Mouse (Mus musculus) intestine, embryonic 15.5 days (tissue): ENCODE results near the gene Igsf11. TPM values are rescaled to one million over a fixed set of nuclear protein-coding genes. Genes with fewer than 3 reads are reported as not detected.

ENCODE experiments used
- ATAC-seq: fragments of 200-750 bp; cut with Nextera tagmentation; 2 replicates; pipeline ENCODE4 v1.8.0; 2017; ENCODE audit warnings: moderate TSS enrichment, moderate library complexity
- H3K27ac ChIP-seq: fragments of 300-500 bp; sonication (generic); 2 replicates; pipeline ENCODE4 v1.5.1; 2015; ENCODE audit warnings: mild to moderate bottlenecking, inconsistent platforms
- H3K27me3 ChIP-seq: fragments of 300-500 bp; sonication (generic); replicated peaks from 2 replicates; pipeline ENCODE4 v1.6.1; 2015; ENCODE audit warnings: inconsistent platforms
- H3K36me3 ChIP-seq: fragments of 300-500 bp; sonication (generic); 2 replicates; pipeline ENCODE4 v1.6.1; 2015; ENCODE audit warnings: inconsistent platforms
- H3K4me1 ChIP-seq: fragments of 300-500 bp; sonication (generic); replicated peaks from 2 replicates; pipeline ENCODE4 v1.6.1; 2015; ENCODE audit warnings: inconsistent platforms
- H3K4me2 ChIP-seq: fragments of 300-500 bp; sonication (generic); replicated peaks from 2 replicates; pipeline ENCODE4 v1.6.1; 2015; ENCODE audit warnings: mild to moderate bottlenecking, inconsistent platforms
- H3K4me3 ChIP-seq: fragments of 300-500 bp; sonication (generic); replicated peaks from 2 replicates; pipeline ENCODE4 v1.5.1; 2015; ENCODE audit warnings: inconsistent platforms
- H3K9ac ChIP-seq: fragments of 300-500 bp; sonication (generic); 2 replicates; pipeline ENCODE4 v1.6.1; 2015; ENCODE audit warnings: inconsistent platforms
- H3K9me3 ChIP-seq: fragments of 300-500 bp; sonication (generic); 2 replicates; pipeline ENCODE4 v1.6.1; 2016; ENCODE audit warnings: inconsistent platforms
- WGBS: fragments of 180-500 bp; shearing (Covaris S2); methylation state at CpG from one replicate; pipeline ENCODE4 v1.1.7; 2015; 5-methylcytosine and 5-hydroxymethylcytosine counted together
- polyA plus RNA-seq: library from polyadenylated mRNA; unstranded; fragments of >200 nt; fragmentation: Nextera tagmentation; extraction: Ambion mirVana; gene quantifications from 2 replicates; pipeline ENCODE4 v1.2.1, GENCODE M21; 2015

The Igsf11 gene
- polyA plus RNA-seq, 1 experiment from 2014 or later, result 1.7 TPM

DNA sequence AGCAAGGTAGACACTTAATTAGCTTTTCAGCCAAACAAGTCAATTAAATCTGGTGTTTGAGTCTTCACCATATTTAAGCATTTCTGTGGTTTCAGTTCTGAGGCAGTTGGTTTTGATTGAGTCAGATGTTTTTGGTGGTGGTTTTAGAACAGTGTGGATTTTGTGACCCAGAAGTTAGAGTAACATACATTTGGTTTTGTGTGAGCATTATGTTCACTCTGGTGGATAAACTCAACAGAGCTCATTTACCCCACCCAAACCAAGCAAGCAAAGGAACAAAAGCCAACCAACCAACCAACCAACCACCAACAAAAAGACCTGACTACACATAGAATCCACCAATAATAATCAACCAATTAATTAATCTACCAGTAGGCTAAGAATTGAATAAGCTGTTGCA, 106.8 kb downstream of the Igsf11 start:
- H3K9ac ChIP-seq, result no peak overlapping the region
- H3K9me3 ChIP-seq, result no peaks in the 10 kb centered on the region
- no peaks in the 10 kb centered on the region for H3K36me3 ChIP-seq
- H3K4me3 ChIP-seq, result no peak overlapping the region
- no peak for ATAC-seq
- H3K27me3 ChIP-seq, result no peaks in the 10 kb centered on the region
- H3K4me2 ChIP-seq, result no peak overlapping the region
- no peaks in the 10 kb centered on the region for H3K4me1 ChIP-seq
- H3K27ac ChIP-seq, result no peak overlapping the region

DNA sequence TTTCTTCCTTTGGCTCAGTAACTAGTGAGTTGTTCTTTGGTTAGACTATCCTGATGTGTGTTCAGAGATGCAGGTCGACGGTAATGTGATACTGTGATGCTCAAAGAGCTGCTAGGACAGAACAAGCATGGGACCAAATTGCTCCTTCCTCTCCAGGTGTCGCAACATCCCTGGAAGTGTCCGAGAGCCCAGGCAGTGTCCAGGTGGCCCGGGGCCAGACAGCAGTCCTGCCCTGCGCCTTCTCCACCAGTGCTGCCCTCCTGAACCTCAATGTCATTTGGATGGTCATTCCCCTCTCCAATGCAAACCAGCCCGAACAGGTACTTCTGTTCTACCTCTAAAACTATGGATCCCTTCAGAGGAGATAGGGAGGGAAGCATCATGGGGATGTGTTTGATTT, 114.5 kb downstream of the Igsf11 start:
- no peaks in the 10 kb centered on the region for H3K9me3 ChIP-seq
- H3K36me3 ChIP-seq, result no peaks in the 10 kb centered on the region
- ATAC-seq, result no peak
- H3K4me1 ChIP-seq, result no peaks in the 10 kb centered on the region
- WGBS, result 81% methylated on average over 7 of the region's 7 CpGs
- no peak overlapping the region for H3K4me2 ChIP-seq
- H3K4me3 ChIP-seq, result no peak overlapping the region
- H3K27me3 ChIP-seq, result no peaks in the 10 kb centered on the region
- no peak overlapping the region for H3K9ac ChIP-seq
- H3K27ac ChIP-seq, result no peak overlapping the region

DNA sequence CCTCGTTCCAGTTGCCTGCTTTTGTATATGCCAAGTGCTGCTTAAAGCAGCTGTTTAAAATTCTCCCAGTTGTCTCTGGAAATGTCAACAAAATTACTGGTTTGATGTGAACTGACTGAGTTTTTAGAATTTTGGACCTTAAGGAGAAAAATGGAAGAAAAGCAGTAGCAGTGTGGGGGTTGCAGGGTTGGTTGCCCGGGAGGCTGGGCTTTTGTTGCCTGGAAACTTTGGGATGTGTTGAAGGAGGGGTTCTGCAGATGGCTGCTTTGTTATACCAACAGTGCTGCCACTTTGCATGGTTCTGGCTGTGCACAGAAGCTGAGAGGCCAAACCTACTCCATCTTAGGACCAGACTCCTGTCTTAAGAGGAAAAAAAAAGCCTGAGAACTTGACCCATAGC, 127.0 kb downstream of the Igsf11 start:
- Histone ChIP-seq H3K4me2 (no peak overlapping the region), H3K9me3 (no peaks in the 10 kb centered on the region), H3K4me3 (no peak overlapping the region), H3K36me3 (no peaks in the 10 kb centered on the region), H3K27ac (no peak overlapping the region), H3K4me1 (no peaks in the 10 kb centered on the region), H3K9ac (no peak overlapping the region), H3K27me3 (no peaks in the 10 kb centered on the region)
- no peak for ATAC-seq
- 53% methylated on average over 2 of the region's 2 CpGs for WGBS

DNA sequence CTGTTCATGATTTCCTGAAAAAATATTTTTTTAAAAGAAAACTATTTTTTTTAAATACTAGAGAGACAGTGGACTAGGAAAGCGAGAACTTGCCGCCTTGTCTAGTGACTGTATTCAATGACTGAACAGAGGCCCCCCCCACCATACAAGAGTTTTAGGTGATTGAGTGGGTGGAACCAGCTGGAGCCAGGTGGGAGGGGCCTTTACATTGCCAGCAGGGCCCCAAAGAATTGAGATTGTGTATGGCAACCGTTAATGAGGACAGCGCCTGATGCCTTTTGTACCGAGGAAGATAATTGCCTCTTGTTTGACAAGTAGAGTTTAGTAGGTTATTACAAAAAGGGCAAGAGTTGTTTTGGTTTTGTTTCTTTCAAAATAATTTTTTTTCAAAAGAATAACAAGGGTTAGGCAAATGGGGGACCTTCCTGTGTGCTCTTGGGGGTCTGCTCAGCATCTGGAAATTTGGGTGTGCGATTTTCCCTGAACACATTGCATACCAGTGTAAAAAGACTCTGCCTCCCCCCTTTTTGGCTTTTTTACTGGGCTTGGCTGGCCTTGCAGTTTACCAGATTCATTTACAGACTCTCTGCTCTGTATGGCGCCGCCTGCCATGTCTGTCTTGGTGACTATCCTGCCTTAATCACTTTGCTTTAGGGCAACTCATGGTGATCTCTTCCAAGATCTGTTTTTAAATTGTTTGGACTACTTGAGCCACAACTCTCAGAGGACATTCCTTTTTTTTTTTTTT, 133.7 kb downstream of the Igsf11 start:
- H3K27ac ChIP-seq, result no peak overlapping the region
- no peak for ATAC-seq
- H3K4me3 ChIP-seq, result no peak overlapping the region
- no peak overlapping the region for H3K9ac ChIP-seq
- no peak overlapping the region for H3K4me2 ChIP-seq
- no peaks in the 10 kb centered on the region for H3K36me3 ChIP-seq
- no peaks in the 10 kb centered on the region for H3K4me1 ChIP-seq
- no peaks in the 10 kb centered on the region for H3K27me3 ChIP-seq
- WGBS, result 80% methylated on average over 8 of the region's 8 CpGs
- no peaks in the 10 kb centered on the region for H3K9me3 ChIP-seq

DNA sequence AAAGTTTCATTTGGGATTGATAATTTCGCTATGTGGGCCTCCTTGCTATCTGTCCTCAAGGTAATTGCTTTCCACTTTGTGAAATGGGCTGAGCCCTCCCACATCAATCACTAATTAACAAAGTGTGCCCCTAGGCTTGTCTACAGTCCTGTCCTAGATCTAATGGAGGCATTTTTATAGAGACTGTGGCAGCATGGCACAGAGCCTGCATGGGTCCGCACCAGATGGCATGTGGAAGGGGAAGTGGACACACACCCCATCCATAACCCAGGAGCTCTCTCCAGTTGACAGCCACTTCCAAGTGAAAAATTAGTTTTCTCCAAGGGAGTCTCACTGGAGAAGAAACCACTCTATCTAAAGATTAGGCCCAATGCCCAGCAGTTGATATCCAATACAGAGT, 138.9 kb downstream of the Igsf11 start:
- 75% methylated on average over 2 of the region's 2 CpGs for WGBS
- H3K9me3 ChIP-seq, result no peaks in the 10 kb centered on the region
- H3K27ac ChIP-seq, result no peak overlapping the region
- H3K27me3 ChIP-seq, result no peaks in the 10 kb centered on the region
- no peaks in the 10 kb centered on the region for H3K36me3 ChIP-seq
- H3K4me3 ChIP-seq, result no peak overlapping the region
- no peak overlapping the region for H3K4me2 ChIP-seq
- H3K9ac ChIP-seq, result no peak overlapping the region
- ATAC-seq, result no peak
- H3K4me1 ChIP-seq, result no peaks in the 10 kb centered on the region

DNA sequence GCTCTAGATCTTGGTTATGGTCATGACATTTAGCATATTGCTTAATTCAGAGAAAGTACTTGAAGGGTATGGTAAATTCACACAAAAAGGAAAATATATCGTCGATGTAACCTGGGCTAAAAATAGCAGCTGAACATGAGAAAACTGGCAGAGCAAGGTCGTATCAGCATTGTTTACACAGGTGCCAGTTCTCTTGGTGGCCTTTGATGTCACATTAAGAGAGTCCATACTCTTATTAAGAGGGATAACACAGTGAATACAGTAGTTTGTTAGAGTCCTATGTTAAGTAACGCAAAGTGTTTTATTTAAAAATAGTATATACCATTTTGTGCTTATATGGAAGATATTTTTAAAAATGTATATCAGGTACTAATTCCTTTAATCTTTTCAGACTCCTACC, 144.8 kb downstream of the Igsf11 start:
- H3K27me3 ChIP-seq, result no peaks in the 10 kb centered on the region
- H3K9ac ChIP-seq, result no peak overlapping the region
- no peak overlapping the region for H3K27ac ChIP-seq
- no peak overlapping the region for H3K4me3 ChIP-seq
- WGBS, result 44% methylated on average over 4 of the region's 4 CpGs
- no peaks in the 10 kb centered on the region for H3K4me1 ChIP-seq
- H3K9me3 ChIP-seq, result no peaks in the 10 kb centered on the region
- H3K36me3 ChIP-seq, result no peaks in the 10 kb centered on the region
- no peak overlapping the region for H3K4me2 ChIP-seq
- peak; percentile 81 for ATAC-seq

DNA sequence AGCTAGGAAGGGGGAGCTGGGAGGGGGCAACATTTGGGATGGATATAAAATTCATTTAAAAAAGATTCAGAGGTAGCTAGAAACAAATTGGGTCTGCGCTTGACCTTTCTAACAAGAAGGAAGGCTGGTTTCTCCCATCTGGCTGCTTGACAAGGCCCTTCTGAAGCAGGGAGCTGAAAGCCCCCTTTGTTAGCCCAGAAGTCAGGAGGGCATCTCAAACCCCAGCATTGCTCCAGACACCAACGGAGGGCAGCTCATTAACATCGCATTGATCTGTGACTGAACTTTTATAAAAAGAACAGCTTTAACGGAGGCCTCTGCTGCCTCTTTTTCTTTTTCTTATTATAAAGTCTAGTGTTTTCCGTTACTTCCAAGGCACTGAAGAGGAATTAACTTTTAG, 151.9 kb downstream of the Igsf11 start:
- Histone ChIP-seq H3K27ac (no peak overlapping the region), H3K4me1 (no peaks in the 10 kb centered on the region), H3K4me2 (no peak overlapping the region), H3K9me3 (no peaks in the 10 kb centered on the region), H3K4me3 (no peak overlapping the region), H3K36me3 (no peaks in the 10 kb centered on the region), H3K9ac (no peak overlapping the region), H3K27me3 (no peaks in the 10 kb centered on the region)
- WGBS, result 71% methylated on average over 5 of the region's 5 CpGs
- no peak for ATAC-seq

DNA sequence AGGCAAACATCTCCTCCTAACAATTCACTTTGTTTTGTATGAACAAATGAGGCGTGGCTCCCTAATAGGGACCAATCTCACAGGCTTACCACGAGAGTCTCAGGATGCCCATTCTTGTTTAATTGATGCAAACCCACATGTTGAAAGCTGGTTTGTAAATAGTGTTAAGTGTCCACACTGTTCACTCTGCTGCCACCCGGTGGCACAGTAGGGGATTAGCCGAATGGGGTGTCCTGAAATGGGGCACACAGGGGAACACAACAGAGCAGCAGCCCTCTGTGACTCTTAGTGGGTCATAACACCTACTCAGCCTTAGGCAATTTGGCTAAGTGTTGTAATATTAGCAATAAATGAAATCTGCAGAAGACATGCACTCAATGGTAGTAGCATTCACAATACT, 156.4 kb downstream of the Igsf11 start:
- Histone ChIP-seq H3K4me3 (no peak overlapping the region), H3K4me1 (no peaks in the 10 kb centered on the region), H3K9me3 (no peaks in the 10 kb centered on the region), H3K27me3 (no peaks in the 10 kb centered on the region), H3K9ac (no peak overlapping the region), H3K36me3 (no peaks in the 10 kb centered on the region), H3K27ac (no peak overlapping the region), H3K4me2 (no peak overlapping the region)
- peak; percentile 58; the same call in 1 of the 2 replicates for ATAC-seq
- 9% methylated on average over 4 of the region's 4 CpGs for WGBS

DNA sequence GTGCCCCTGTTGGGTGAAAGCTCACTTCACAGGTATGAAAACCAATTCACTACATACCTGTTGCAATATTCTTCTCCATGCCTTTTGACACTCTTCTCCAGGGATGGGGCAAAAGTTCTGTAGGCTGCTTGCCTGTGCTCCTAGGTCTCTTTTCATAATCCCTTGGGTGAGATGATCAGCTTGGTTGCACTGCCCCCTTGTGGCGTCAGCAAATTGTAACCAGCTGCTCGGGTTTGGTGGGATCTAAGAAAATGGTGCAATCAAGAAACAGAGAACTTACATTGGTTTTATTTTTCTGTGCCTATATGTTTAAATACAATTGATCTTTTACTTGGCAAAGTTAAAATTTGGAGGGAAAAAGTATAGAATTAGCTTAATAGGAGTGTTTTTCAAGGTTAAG, 160.5 kb downstream of the Igsf11 start:
- Histone ChIP-seq H3K27me3 (no peaks in the 10 kb centered on the region), H3K9ac (no peak overlapping the region), H3K36me3 (no peaks in the 10 kb centered on the region), H3K9me3 (no peaks in the 10 kb centered on the region), H3K4me1 (no peaks in the 10 kb centered on the region), H3K27ac (no peak overlapping the region), H3K4me3 (no peak overlapping the region), H3K4me2 (no peak overlapping the region)
- 0 out of 2 replicates have a peak, but pooled peaks have one; percentile 20 for ATAC-seq
- 0% methylated on average over 2 of the region's 2 CpGs for WGBS

DNA sequence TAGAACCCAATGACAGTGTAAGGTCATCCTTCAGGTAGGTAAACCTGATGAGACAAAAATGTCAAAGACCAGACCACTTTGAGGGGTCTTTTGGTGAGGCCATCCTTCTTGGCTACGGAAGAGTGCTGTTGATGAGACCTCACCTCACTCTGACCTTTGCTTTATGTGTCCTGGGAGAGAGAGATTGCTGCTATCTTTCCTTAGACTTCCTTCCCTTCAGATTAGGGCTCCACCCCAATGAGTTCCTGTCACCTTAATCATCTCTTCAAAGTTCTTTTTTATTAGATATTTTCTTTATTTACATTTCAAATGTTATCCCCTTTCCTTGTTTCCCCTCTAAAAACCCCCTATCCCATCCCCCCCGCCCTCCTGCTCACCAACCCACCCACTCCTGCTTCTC, 161.3 kb downstream of the Igsf11 start:
- no peak for ATAC-seq
- no peak overlapping the region for H3K4me3 ChIP-seq
- no peak overlapping the region for H3K27ac ChIP-seq
- 68% methylated on average over 2 of the region's 2 CpGs for WGBS
- no peak overlapping the region for H3K4me2 ChIP-seq
- H3K9ac ChIP-seq, result no peak overlapping the region
- H3K4me1 ChIP-seq, result no peaks in the 10 kb centered on the region
- H3K27me3 ChIP-seq, result no peaks in the 10 kb centered on the region
- H3K36me3 ChIP-seq, result no peaks in the 10 kb centered on the region
- no peaks in the 10 kb centered on the region for H3K9me3 ChIP-seq

DNA sequence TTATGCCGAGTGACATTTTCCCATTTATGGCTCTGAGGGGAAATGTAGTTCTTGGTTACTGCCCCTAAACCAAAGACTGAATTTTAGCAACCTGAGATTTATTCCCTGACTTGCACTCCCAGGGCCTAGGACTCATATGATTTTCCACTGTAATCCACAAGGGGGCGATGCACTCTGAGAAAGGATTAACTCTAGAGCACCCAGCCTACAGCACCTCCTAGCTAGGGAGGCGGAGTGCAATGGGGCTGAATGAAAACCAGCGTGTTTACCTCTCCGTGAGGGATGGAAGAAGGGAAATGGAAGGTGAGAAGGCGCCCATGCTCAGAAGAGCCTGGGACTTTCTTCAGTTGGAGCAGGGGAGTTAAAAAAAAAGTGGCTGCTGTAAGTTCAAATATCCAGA, 163.6 kb downstream of the Igsf11 start:
- Histone ChIP-seq H3K36me3 (no peaks in the 10 kb centered on the region), H3K4me2 (no peak overlapping the region), H3K27me3 (no peaks in the 10 kb centered on the region), H3K4me1 (no peaks in the 10 kb centered on the region), H3K9me3 (no peaks in the 10 kb centered on the region), H3K9ac (no peak overlapping the region), H3K27ac (no peak overlapping the region), H3K4me3 (no peak overlapping the region)
- WGBS, result 31% methylated on average over 6 of the region's 6 CpGs
- no peak for ATAC-seq

DNA sequence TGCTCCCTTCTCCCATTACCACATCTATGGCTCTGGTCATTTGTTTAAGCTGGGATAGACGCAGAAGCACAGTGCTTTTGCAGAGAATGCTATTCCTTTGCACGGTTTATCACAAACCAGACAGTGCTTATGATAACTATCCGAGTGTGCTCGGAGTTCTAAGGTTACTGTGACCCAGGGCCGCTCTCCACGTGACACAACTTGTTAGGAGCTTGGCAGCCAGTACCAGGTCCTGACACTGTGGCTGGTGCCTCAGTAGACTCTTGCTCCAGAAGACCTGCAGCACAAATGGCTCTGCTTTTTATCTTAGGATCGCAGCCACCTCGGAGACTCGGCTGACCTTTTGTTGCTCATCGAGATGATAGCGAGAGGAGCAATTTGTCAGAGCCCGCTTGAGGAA, 164.5 kb downstream of the Igsf11 start:
- WGBS, result 40% methylated on average over 12 of the region's 12 CpGs

DNA sequence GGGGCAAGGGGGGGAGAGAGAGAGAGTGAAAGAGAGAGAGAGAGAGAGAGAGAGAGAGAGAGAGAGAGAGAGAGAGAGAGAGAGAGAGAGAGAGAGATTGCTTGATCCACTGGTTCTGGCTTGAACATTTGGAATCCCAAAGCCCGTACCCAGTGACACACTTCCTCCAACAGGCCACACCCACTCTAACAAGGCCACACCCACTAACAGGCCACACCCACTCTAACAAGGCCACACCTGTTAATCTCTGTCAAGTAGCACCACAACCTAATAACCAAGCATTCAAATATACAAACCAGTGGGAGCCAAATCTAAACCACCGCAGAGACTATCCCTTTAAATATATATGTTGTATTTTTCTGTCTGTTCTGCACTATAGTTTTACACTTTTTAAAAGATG, 166.4 kb downstream of the Igsf11 start:
- no peak overlapping the region for H3K27ac ChIP-seq
- 94% methylated on average over 2 of the region's 2 CpGs for WGBS

More for the DNA sequence above, 164.5 kb downstream of the Igsf11 start:
- no peak overlapping the region for H3K4me3 ChIP-seq
- no peak overlapping the region for H3K9ac ChIP-seq
- no peak overlapping the region for H3K27ac ChIP-seq
- no peaks in the 10 kb centered on the region for H3K4me1 ChIP-seq
- no peaks in the 10 kb centered on the region for H3K36me3 ChIP-seq
- H3K27me3 ChIP-seq, result no peaks in the 10 kb centered on the region
- no peak for ATAC-seq
- no peaks in the 10 kb centered on the region for H3K9me3 ChIP-seq
- no peak overlapping the region for H3K4me2 ChIP-seq

More for the DNA sequence above, 166.4 kb downstream of the Igsf11 start:
- no peaks in the 10 kb centered on the region for H3K36me3 ChIP-seq
- H3K4me1 ChIP-seq, result no peaks in the 10 kb centered on the region
- no peak overlapping the region for H3K4me2 ChIP-seq
- no peaks in the 10 kb centered on the region for H3K27me3 ChIP-seq
- H3K9ac ChIP-seq, result no peak overlapping the region
- ATAC-seq, result no peak
- no peaks in the 10 kb centered on the region for H3K9me3 ChIP-seq
- H3K4me3 ChIP-seq, result no peak overlapping the region
